Mouse (Mus musculus) megakaryocyte, embryonic 14.5 days (primary cell): ENCODE data around the gene Gpr183.

Experiments
- FLI1 ChIP-seq: IDR thresholded peaks from 2 replicates; pipeline ENCODE4 v1.6.1; 2012; ENCODE audit warnings: low read length, inconsistent platforms, mixed read lengths
- GATA1 ChIP-seq: IDR thresholded peaks from 3 replicates; pipeline ENCODE4 v1.6.1; 2012; ENCODE audit warnings: mixed read lengths, low read length, inconsistent platforms, borderline replicate concordance

GRCm38 (mm10) chr14:122012193-122012592 is 47.2 kb upstream of the Gpr183 start:
- TF ChIP-seq GATA1: no peak
- TF ChIP-seq FLI1: no peak
